Mouse (Mus musculus) midbrain, embryonic 14.5 days (tissue): ENCODE data around the gene Wdr46. TPM values are rescaled to one million over a fixed set of nuclear protein-coding genes. Genes with fewer than 3 reads are reported as not detected.

Experiments used
- ATAC-seq: fragments of 200-750 bp; cut with Nextera tagmentation; 2 replicates; pipeline ENCODE4 v1.8.0; 2017; ENCODE audit warnings: moderate number of reproducible peaks, moderate library complexity; ENCODE audit not compliant: low FRiP score, low TSS enrichment
- DNase-seq: peaks from one replicate; pipeline ENCODE4 v3.0.0-alpha.2; 2015
- H3K27ac ChIP-seq: fragments of 300-500 bp; sonication (generic); replicated peaks from 2 replicates; pipeline ENCODE4 v1.5.1; 2014; ENCODE audit warnings: mild to moderate bottlenecking, low read depth, low read length, moderate library complexity
- H3K27me3 ChIP-seq: fragments of 300-500 bp; sonication (generic); 2 replicates; pipeline ENCODE4 v1.6.1; 2014; ENCODE audit warnings: low read length, control low read depth, mixed read lengths; ENCODE audit not compliant: control insufficient read depth, insufficient read depth
- H3K36me3 ChIP-seq: fragments of 300-500 bp; sonication (generic); 2 replicates; pipeline ENCODE4 v1.6.1; 2014; ENCODE audit warnings: low read length, control low read depth; ENCODE audit not compliant: control insufficient read depth, insufficient read depth
- H3K4me1 ChIP-seq: fragments of 300-500 bp; sonication (generic); 2 replicates; pipeline ENCODE4 v1.6.1; 2014; ENCODE audit warnings: mild to moderate bottlenecking, antibody characterized with exemption, low read length, control low read depth; ENCODE audit not compliant: control insufficient read depth, insufficient read depth
- H3K4me2 ChIP-seq: fragments of 300-500 bp; sonication (generic); 2 replicates; pipeline ENCODE4 v1.6.1; 2014; ENCODE audit warnings: mild to moderate bottlenecking, low read length, moderate library complexity
- H3K4me3 ChIP-seq: fragments of 300-500 bp; sonication (generic); replicated peaks from 2 replicates; pipeline ENCODE4 v1.5.1; 2014; ENCODE audit warnings: low read depth, low read length
- H3K9ac ChIP-seq: fragments of 300-500 bp; sonication (generic); replicated peaks from 2 replicates; pipeline ENCODE4 v1.6.1; 2014; ENCODE audit warnings: mild to moderate bottlenecking, low read length, moderate library complexity
- H3K9me3 ChIP-seq: fragments of 300-500 bp; sonication (generic); 2 replicates; pipeline ENCODE4 v1.6.1; 2016; ENCODE audit warnings: low read length, control low read depth, mixed read lengths; ENCODE audit not compliant: control insufficient read depth
- WGBS: fragments of 180-500 bp; shearing (Covaris S2); extraction: QIAGEN DNeasy Blood & Tissue Kit; methylation state at CpG from one replicate; pipeline ENCODE4 v1.1.7; 2014; 5-methylcytosine and 5-hydroxymethylcytosine counted together
- polyA plus RNA-seq: library from polyadenylated mRNA; unstranded; fragments of >200 nt; fragmentation: Nextera tagmentation; extraction: Ambion mirVana; gene quantifications from 2 replicates; pipeline ENCODE4 v1.2.1, GENCODE M21; 2014

The Wdr46 gene
- polyA plus RNA-seq, 1 experiment from 2014 or later: 15.5 TPM

- peak; percentile 100 for DNase-seq
- peaks cover 31% of the 10 kb centered on the region for H3K36me3 ChIP-seq
- under 1% methylated on average over 68 of the region's 68 CpGs for WGBS
Measured at GRCm38 (mm10) chr17:33909077-33909868, 31.2 kb upstream of the Wdr46 start, which contains the start of gene Daxx. Gene Daxx (plus strand): TSS chr17:33909414.

GRCm38 (mm10) chr17:33909869-33910250 lies 30.6 kb upstream of the Wdr46 start:
- WGBS: under 1% methylated on average over 14 of the region's 14 CpGs
- Histone ChIP-seq H3K4me3 (peak overlapping the region; percentile 76), H3K9ac (peak overlapping the region; percentile 81), H3K27ac (peak overlapping the region; percentile 93), H3K9me3 (no peaks in the 10 kb centered on the region), H3K27me3 (no peaks in the 10 kb centered on the region), H3K4me2 (peak overlapping the region; percentile 93), H3K36me3 (peaks cover 36% of the 10 kb centered on the region), H3K4me1 (peaks cover 14% of the 10 kb centered on the region)
- ATAC-seq (peak; percentile 4), DNase-seq (no peak)

More at GRCm38 (mm10) chr17:33909077-33909868, 31.2 kb upstream of the Wdr46 start, which contains the start of gene Daxx:
- no peaks in the 10 kb centered on the region for H3K9me3 ChIP-seq
- H3K4me2 ChIP-seq: peak within 1 kb of the TSS; percentile 93
- H3K4me3 ChIP-seq: peak within 1 kb of the TSS; percentile 76
- H3K27ac ChIP-seq: peak within 1 kb of the TSS; percentile 93
- peak; percentile 97 for ATAC-seq
- H3K9ac ChIP-seq: peak within 1 kb of the TSS; percentile 81
- H3K27me3 ChIP-seq: no peaks in the 10 kb centered on the region
- H3K4me1 ChIP-seq: peaks cover 14% of the 10 kb centered on the region

- no peak for DNase-seq
Measured at GRCm38 (mm10) chr17:33910346-33911051, 30.0 kb upstream of the Wdr46 start.

GRCm38 (mm10) chr17:33911052-33911812 lies 29.2 kb upstream of the Wdr46 start:
- H3K4me2 ChIP-seq: no peak overlapping the region
- H3K9ac ChIP-seq: no peak overlapping the region
- peaks cover 17% of the 10 kb centered on the region for H3K4me1 ChIP-seq
- no peaks in the 10 kb centered on the region for H3K9me3 ChIP-seq
- no peak overlapping the region for H3K4me3 ChIP-seq
- 95% methylated on average over 31 of the region's 31 CpGs for WGBS
- peaks cover 36% of the 10 kb centered on the region for H3K36me3 ChIP-seq
- no peaks in the 10 kb centered on the region for H3K27me3 ChIP-seq
- H3K27ac ChIP-seq: no peak overlapping the region
- DNase-seq: no peak
- no peak for ATAC-seq

More at GRCm38 (mm10) chr17:33910346-33911051, 30.0 kb upstream of the Wdr46 start:
- H3K9me3 ChIP-seq: no peaks in the 10 kb centered on the region
- WGBS: 59% methylated on average over 11 of the region's 11 CpGs
- no peaks in the 10 kb centered on the region for H3K27me3 ChIP-seq
- H3K4me2 ChIP-seq: peak overlapping the region; percentile 93
- H3K4me1 ChIP-seq: peaks cover 17% of the 10 kb centered on the region
- peaks cover 36% of the 10 kb centered on the region for H3K36me3 ChIP-seq
- no peak overlapping the region; the same call in 1 of the 2 replicates for H3K9ac ChIP-seq
- H3K4me3 ChIP-seq: peak overlapping the region; percentile 76
- ATAC-seq: no peak
- no peak overlapping the region for H3K27ac ChIP-seq

GRCm38 (mm10) chr17:33911813-33912414 lies 28.5 kb upstream of the Wdr46 start:
- no peaks in the 10 kb centered on the region for H3K27me3 ChIP-seq
- H3K27ac ChIP-seq: no peak overlapping the region
- 91% methylated on average over 28 of the region's 28 CpGs for WGBS
- DNase-seq (no peak), ATAC-seq (no peak)
- no peak overlapping the region for H3K4me2 ChIP-seq
- peaks cover 21% of the 10 kb centered on the region for H3K4me1 ChIP-seq
- peaks cover 36% of the 10 kb centered on the region for H3K36me3 ChIP-seq
- H3K4me3 ChIP-seq: no peak overlapping the region
- no peak overlapping the region for H3K9ac ChIP-seq
- H3K9me3 ChIP-seq: no peaks in the 10 kb centered on the region

- WGBS: 93% methylated on average over 10 of the region's 10 CpGs
- no peak for DNase-seq
- H3K36me3 ChIP-seq: peaks cover 41% of the 10 kb centered on the region
Measured at GRCm38 (mm10) chr17:33913264-33913663, 27.2 kb upstream of the Wdr46 start.

GRCm38 (mm10) chr17:33913905-33914304 lies 26.6 kb upstream of the Wdr46 start:
- Histone ChIP-seq H3K4me1 (peaks cover 22% of the 10 kb centered on the region), H3K4me3 (no peak overlapping the region), H3K27me3 (no peaks in the 10 kb centered on the region), H3K9me3 (no peaks in the 10 kb centered on the region), H3K36me3 (peaks cover 44% of the 10 kb centered on the region), H3K9ac (no peak overlapping the region), H3K4me2 (no peak overlapping the region), H3K27ac (no peak overlapping the region)
- WGBS: 95% methylated on average over 8 of the region's 8 CpGs
- DNase-seq (no peak), ATAC-seq (no peak)

More at GRCm38 (mm10) chr17:33913264-33913663, 27.2 kb upstream of the Wdr46 start:
- no peak overlapping the region for H3K27ac ChIP-seq
- H3K4me1 ChIP-seq: peaks cover 20% of the 10 kb centered on the region
- H3K9me3 ChIP-seq: no peaks in the 10 kb centered on the region
- no peak overlapping the region for H3K4me2 ChIP-seq
- no peak for ATAC-seq
- H3K4me3 ChIP-seq: no peak overlapping the region
- H3K9ac ChIP-seq: no peak overlapping the region
- no peaks in the 10 kb centered on the region for H3K27me3 ChIP-seq

- WGBS: 64% methylated on average over 13 of the region's 13 CpGs
- Histone ChIP-seq H3K9ac (no peak overlapping the region), H3K27me3 (no peaks in the 10 kb centered on the region), H3K27ac (peak overlapping the region; percentile 41; the same call in 1 of the 2 replicates), H3K4me2 (peak overlapping the region; percentile 65), H3K4me1 (peaks cover 31% of the 10 kb centered on the region), H3K36me3 (peaks cover 44% of the 10 kb centered on the region), H3K9me3 (no peaks in the 10 kb centered on the region), H3K4me3 (peak overlapping the region; percentile 49)
- DNase-seq: no peak
- ATAC-seq: no peak
Measured at GRCm38 (mm10) chr17:33914969-33915391, 25.5 kb upstream of the Wdr46 start.
